Mouse (Mus musculus) kidney, adult 2 months (tissue): ENCODE results near the gene Wdr13. TPM values are rescaled to one million over a fixed set of nuclear protein-coding genes. Genes with fewer than 3 reads are reported as not detected.
A peak's percentile ranks its signal among the peaks of the same experiment; 100 is the strongest.

Experiments
- DNase-seq: peaks from one replicate; pipeline ENCODE4 v3.0.0; 2021
- H3K27ac ChIP-seq: fragments of 200-500 bp; 2 replicates; pipeline ENCODE4 v1.5.1; 2012; ENCODE audit warnings: low read depth, low read length, control low read depth, inconsistent platforms; ENCODE audit not compliant: insufficient read depth
- H3K27me3 ChIP-seq: fragments of 200-500 bp; replicated peaks from 2 replicates; pipeline ENCODE4 v1.6.1; 2012; ENCODE audit warnings: mild to moderate bottlenecking, moderate library complexity, low read length, inconsistent platforms; ENCODE audit not compliant: control insufficient read depth, insufficient read depth
- H3K36me3 ChIP-seq: fragments of 200-500 bp; 2 replicates; pipeline ENCODE4 v1.6.1; 2012; ENCODE audit warnings: mild to moderate bottlenecking, moderate library complexity, low read length, inconsistent platforms; ENCODE audit not compliant: control insufficient read depth, insufficient read depth
- H3K4me1 ChIP-seq: fragments of 200-500 bp; 2 replicates; pipeline ENCODE4 v1.6.1; 2011; ENCODE audit warnings: low read length; ENCODE audit not compliant: control insufficient read depth, insufficient read depth
- H3K4me3 ChIP-seq: fragments of 200-500 bp; 2 replicates; pipeline ENCODE4 v1.5.1; 2011; ENCODE audit warnings: mild to moderate bottlenecking, low read depth, low read length, control low read depth; ENCODE audit not compliant: insufficient read depth
- CTCF ChIP-seq: fragments of 200-500 bp; conservative IDR thresholded peaks from 2 replicates; pipeline ENCODE4 v1.5.1; 2011; ENCODE audit warnings: low read depth, mild to moderate bottlenecking, control low read depth, low read length, moderate library complexity, mixed read lengths; ENCODE audit not compliant: insufficient read depth, insufficient read length
- POLR2A ChIP-seq: fragments of 200-500 bp; IDR thresholded peaks from one replicate; pipeline ENCODE4 v1.6.1; 2011; ENCODE audit warnings: low read depth, low read length, control low read depth
- WGBS: fragments of 180-500 bp; shearing (Covaris S2); methylation state at CpG from one replicate; pipeline ENCODE4 v1.1.7; 2018; 5-methylcytosine and 5-hydroxymethylcytosine counted together
- polyA plus RNA-seq: library from polyadenylated mRNA; depleted of rRNA; stranded (reverse); fragments of >200 nt; gene quantifications from 2 replicates; pipeline ENCODE4 v1.2.3, GENCODE M21; 2012; rRNA removed

The Wdr13 gene
- polyA plus RNA-seq, 1 experiment, result 58.4 TPM

DNA sequence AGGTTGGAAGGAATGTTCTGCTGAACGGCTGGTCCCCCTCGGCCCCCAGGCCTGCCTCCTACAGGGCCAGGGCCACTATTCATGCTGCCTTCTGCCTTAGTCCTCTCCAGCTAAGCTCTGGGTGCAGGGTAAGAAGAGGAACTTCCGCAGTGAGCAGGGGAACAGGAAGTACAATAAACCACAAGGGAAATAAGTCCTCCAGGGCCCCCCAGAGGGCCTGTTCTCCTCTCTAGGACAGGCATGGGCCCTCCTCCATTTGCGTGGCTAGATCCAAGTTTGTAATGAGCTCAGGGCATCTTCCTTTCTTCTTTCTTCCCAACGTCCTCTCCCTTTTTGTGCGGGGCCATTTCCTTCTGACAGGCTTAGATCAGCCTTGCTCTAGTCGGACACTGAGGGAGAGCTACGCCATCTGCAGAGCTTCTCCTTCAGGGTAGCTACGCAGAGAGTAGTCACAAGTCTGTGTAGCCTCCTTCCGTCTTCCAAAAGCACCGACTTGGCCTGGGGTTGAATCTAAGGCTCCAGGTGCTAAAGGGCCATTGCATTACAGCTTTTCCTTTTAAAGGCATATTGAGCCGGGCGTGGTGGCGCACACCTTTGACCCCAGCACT, 42.2 kb downstream of the Wdr13 start, which contains the start of gene Was:
TSS of gene Was (minus strand) at position 153 of the 608 bp plus-strand sequence.
- H3K4me1 ChIP-seq, result no peaks in the 10 kb centered on the region
- H3K27ac ChIP-seq, result no peak within 1 kb of the TSS
- 86% methylated on average over 14 of the region's 14 CpGs for WGBS
- TF ChIP-seq POLR2A (no peak), CTCF (no peak)
- H3K27me3 ChIP-seq, result no peaks in the 10 kb centered on the region
- H3K4me3 ChIP-seq, result no peak within 1 kb of the TSS
- no peaks in the 10 kb centered on the region for H3K36me3 ChIP-seq
- no peak for DNase-seq

DNA sequence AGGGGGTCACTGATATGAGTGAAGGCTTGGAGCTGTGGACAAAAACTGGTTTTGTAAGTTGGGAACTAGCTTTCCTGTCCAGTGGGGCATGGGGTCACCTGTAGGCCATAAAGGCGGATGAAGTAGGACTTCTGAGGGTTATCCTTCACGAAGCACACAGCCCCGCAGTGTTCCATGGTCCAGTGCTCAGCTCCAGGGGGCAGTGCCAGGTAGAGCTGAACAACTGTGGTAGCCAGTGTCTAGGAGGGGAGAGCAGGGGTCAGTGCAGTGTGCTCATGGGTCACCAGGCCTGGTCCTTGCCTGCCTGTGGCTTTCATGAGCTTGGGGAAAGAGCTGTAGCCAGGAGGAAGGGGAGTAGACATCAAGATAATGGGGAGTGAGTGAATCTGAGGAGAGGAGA, 42.9 kb downstream of the Wdr13 start:
- Histone ChIP-seq H3K4me1 (no peaks in the 10 kb centered on the region), H3K36me3 (no peaks in the 10 kb centered on the region), H3K4me3 (no peak overlapping the region), H3K27me3 (no peaks in the 10 kb centered on the region), H3K27ac (no peak overlapping the region)
- no peak for TF ChIP-seq POLR2A
- TF ChIP-seq CTCF, result no peak
- 33% methylated on average over 3 of the region's 3 CpGs for WGBS
- no peak for DNase-seq

DNA sequence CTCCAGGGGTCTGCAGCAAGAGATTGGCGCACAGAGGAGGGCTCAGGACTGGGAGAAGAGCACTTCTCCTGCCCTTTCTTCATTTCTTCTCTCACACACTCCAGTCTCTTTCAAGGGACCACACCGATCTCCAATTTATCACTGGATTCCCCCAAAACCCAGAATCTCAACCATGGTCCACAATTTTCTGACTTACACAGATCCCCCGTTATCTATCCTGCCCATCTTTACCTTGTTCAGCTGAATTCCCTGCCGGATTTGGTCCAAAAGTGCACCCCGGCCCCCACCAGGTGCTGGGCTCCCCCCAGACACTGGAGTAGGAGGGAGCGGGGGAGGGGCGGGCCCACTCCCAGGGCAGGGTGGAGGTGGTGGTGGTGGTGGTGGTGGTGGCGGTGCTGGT, 47.1 kb downstream of the Wdr13 start:
- no peak for DNase-seq
- WGBS, result 94% methylated on average over 7 of the region's 8 CpGs
- Histone ChIP-seq H3K4me3 (no peak overlapping the region), H3K27ac (no peak overlapping the region), H3K27me3 (no peaks in the 10 kb centered on the region), H3K4me1 (no peaks in the 10 kb centered on the region), H3K36me3 (no peaks in the 10 kb centered on the region)
- TF ChIP-seq POLR2A (no peak), CTCF (no peak)

DNA sequence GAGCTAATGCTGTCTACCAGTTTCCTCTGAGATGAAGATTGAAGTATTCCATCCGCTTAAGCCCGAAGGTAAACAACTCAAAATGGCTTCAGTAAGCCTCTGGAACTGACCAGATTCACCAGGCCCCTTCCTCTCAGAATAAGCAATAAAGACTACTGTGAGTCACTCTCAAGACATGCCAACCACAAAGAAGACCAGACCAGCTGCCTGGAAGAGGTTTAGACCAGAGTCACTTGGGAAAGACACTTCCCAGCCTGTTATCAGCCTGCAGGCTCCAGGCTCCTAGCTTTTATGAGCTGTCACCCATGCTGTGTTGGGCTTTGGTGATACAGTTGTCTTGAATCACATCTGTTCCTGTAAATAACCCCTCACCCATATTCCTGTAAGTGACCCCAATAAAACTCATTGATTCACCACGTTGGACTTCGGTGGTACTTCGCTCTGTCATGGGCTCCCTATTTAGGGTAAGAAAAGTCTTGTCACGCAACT, 47.9 kb downstream of the Wdr13 start:
- TF ChIP-seq POLR2A (no peak), CTCF (no peak)

DNA sequence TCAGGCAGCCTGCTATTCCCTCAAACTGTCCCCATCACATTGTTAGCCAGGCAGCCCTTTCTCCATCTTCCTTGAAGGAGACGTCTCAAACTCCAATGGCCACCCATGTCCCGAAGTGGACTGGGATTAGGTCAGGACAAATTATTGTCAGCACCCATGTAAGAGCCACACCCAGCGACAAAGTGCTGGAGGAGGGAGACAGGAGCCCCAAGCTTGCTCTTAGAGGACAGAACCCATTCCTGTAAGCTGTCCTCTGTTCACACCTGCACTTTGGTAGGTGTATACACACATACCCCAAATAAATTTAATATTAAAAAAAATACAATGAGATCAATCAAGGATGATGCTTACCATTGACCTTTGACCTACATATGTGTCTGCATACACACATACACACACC, 57.6 kb downstream of the Wdr13 start:
- H3K27me3 ChIP-seq, result no peaks in the 10 kb centered on the region
- peak overlapping the region; percentile 53; the same call in 1 of the 2 replicates for H3K27ac ChIP-seq
- DNase-seq, result no peak
- TF ChIP-seq POLR2A, result no peak
- no peak for TF ChIP-seq CTCF
- peaks cover 3% of the 10 kb centered on the region; the same call in 1 of the 2 replicates for H3K4me1 ChIP-seq
- peak overlapping the region; percentile 56 for H3K4me3 ChIP-seq
- WGBS, result 19% methylated on average over 3 of the region's 3 CpGs
- H3K36me3 ChIP-seq, result no peaks in the 10 kb centered on the region

More for the DNA sequence above, 47.9 kb downstream of the Wdr13 start:
- no peaks in the 10 kb centered on the region for H3K36me3 ChIP-seq
- no peak for DNase-seq
- H3K27me3 ChIP-seq, result no peaks in the 10 kb centered on the region
- no peak overlapping the region for H3K4me3 ChIP-seq
- WGBS, result 84% methylated on average over 6 of the region's 6 CpGs
- H3K4me1 ChIP-seq, result no peaks in the 10 kb centered on the region
- no peak overlapping the region for H3K27ac ChIP-seq

DNA sequence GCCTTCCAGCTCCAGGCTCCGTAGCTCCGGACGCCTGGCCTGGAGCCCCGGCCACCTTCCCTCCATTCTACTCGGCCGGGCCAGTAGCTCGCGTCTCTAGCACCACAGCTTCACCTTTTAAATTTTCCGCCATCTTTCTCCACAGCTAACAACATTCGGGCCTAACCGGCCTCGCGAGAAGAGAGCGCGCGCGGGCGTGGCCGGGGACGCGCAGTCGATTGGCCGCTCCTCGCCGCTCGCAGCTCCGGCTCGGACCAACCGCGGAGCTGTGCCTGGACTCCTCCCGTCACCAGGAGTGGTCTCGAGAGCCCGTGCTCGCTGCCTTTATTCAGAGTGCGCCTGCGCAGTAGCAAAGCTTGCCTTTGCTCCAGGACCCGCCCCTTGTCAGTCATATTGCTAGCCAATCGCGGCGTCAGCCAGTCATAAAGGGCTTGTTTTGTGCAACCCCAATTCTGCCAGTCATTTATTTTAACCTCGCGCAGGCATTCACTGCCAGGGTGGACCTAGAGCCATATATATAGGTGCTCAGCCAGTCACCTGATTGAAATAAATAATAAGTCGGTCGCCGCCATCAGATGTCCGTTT, 58.2 kb downstream of the Wdr13 start, which contains the start of gene Suv39h1:
TSS of gene Suv39h1 (minus strand) at position 331 of the 585 bp plus-strand sequence.
- H3K4me1 ChIP-seq, result peaks cover 3% of the 10 kb centered on the region; the same call in 1 of the 2 replicates

DNA sequence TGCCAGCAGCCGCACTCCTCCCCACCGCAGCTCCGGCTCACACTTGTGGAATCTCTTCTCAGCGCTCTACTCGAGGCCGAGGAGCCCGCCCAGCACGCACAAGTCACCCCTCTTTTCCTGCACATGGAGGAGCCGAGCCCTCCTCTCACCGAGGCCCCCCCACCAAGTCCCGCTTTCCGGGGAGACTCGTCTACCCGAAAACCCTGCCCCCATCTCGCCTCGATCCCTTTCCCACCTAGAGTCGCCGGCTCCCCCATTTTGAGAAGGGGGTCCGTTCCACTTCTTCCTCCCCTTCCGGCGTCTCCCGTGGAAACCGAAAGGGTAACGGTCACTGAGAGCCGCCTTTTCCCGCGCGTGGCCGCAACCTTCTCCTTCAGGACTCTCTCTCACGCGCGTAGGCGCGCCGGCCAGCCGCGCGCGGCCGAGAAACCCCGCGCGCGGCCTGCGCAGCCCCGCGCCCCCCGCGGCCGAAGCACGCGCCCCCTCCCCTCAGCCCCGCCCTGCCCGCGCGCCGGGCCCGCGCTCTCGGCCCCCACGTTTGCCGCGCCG, 58.7 kb downstream of the Wdr13 start:
- TF ChIP-seq POLR2A, result no peak
- no peak for TF ChIP-seq CTCF
- no peak overlapping the region; the same call in 1 of the 2 replicates for H3K27ac ChIP-seq
- 2% methylated on average over 62 of the region's 64 CpGs for WGBS
- no peak for DNase-seq
- H3K4me3 ChIP-seq, result peak overlapping the region; percentile 68
- peaks cover 3% of the 10 kb centered on the region; the same call in 1 of the 2 replicates for H3K4me1 ChIP-seq
- H3K36me3 ChIP-seq, result no peaks in the 10 kb centered on the region
- no peaks in the 10 kb centered on the region for H3K27me3 ChIP-seq

More for the DNA sequence above, 58.2 kb downstream of the Wdr13 start, which contains the start of gene Suv39h1:
- TF ChIP-seq CTCF (no peak), POLR2A (peak; percentile 12)
- under 1% methylated on average over 45 of the region's 46 CpGs for WGBS
- no peaks in the 10 kb centered on the region for H3K36me3 ChIP-seq
- peak within 1 kb of the TSS; percentile 53 for H3K27ac ChIP-seq
- DNase-seq, result peak; percentile 98
- H3K27me3 ChIP-seq, result no peaks in the 10 kb centered on the region
- H3K4me3 ChIP-seq, result peak within 1 kb of the TSS; percentile 68

Other genes with a start within 250 kb of the Wdr13 start
- 50.0 and 50.1 TPM in 2 replicates for gene Slc35a2, start 248.9 kb downstream of the Wdr13 start, polyA plus RNA-seq
- 45.7 and 58.0 TPM in 2 replicates for gene Pqbp1, start 233.6 kb downstream of the Wdr13 start, polyA plus RNA-seq
- gene Timm17b, start 233.5 kb downstream of the Wdr13 start, polyA plus RNA-seq, result 47.0 and 60.9 TPM in 2 replicates
- not detected in 2 replicates for gene Gm10491, start 225.1 kb downstream of the Wdr13 start, polyA plus RNA-seq
- not detected in 2 replicates for gene Gm10490, start 223.3 kb downstream of the Wdr13 start, polyA plus RNA-seq
- 0.62 and 0.91 TPM in 2 replicates for gene Pcsk1n, start 213.1 kb downstream of the Wdr13 start, polyA plus RNA-seq
- gene Eras, start 204.3 kb downstream of the Wdr13 start, polyA plus RNA-seq, result not detected in 2 replicates
- gene Hdac6, start 185.0 kb downstream of the Wdr13 start, polyA plus RNA-seq, result 65.1 and 86.2 TPM in 2 replicates
- 0.09 and 0.15 TPM in 2 replicates for gene Gata1, start 154.8 kb downstream of the Wdr13 start, polyA plus RNA-seq
- gene Glod5, start 114.4 kb downstream of the Wdr13 start, polyA plus RNA-seq, result 28.9 and 42.2 TPM in 2 replicates
- gene Suv39h1, start 58.1 kb downstream of the Wdr13 start, polyA plus RNA-seq, result 7.6 and 8.4 TPM in 2 replicates
- 1.4 and 3.4 TPM in 2 replicates for gene Was, start 42.4 kb downstream of the Wdr13 start, polyA plus RNA-seq
- gene Rbm3, start 13.0 kb upstream of the Wdr13 start, polyA plus RNA-seq, result 41.6 and 50.8 TPM in 2 replicates
- 17.0 and 19.0 TPM in 2 replicates for gene Tbc1d25, start 43.3 kb upstream of the Wdr13 start, polyA plus RNA-seq
- 180 and 192 TPM in 2 replicates for gene Ebp, start 60.6 kb upstream of the Wdr13 start, polyA plus RNA-seq
- 20.7 and 24.8 TPM in 2 replicates for gene Porcn, start 73.6 kb upstream of the Wdr13 start, polyA plus RNA-seq
- gene Ftsj1, start 119.5 kb upstream of the Wdr13 start, polyA plus RNA-seq, result 31.1 and 32.1 TPM in 2 replicates
- gene Slc38a5, start 138.2 kb upstream of the Wdr13 start, polyA plus RNA-seq, result not detected in 2 replicates
- gene Ssxb10, start 194.5 kb upstream of the Wdr13 start, polyA plus RNA-seq, result not detected in 2 replicates
- gene Ssxb9, start 234.1 kb upstream of the Wdr13 start, polyA plus RNA-seq, result not detected in 2 replicates